Mouse (Mus musculus) heart, adult 2 months (tissue): Measurements from ENCODE around the gene A4gnt.

ENCODE experiments used
- EP300 ChIP-seq: fragments of 200-500 bp; IDR thresholded peaks from 2 replicates; pipeline ENCODE4 v1.6.1; 2011; ENCODE audit warnings: low read depth, low read length, control low read depth; ENCODE audit not compliant: insufficient read depth
- POLR2A ChIP-seq: fragments of 200-500 bp; IDR thresholded peaks from 2 replicates; pipeline ENCODE4 v1.6.1; 2011; ENCODE audit warnings: mild to moderate bottlenecking, low read depth, low read length, control low read depth; ENCODE audit not compliant: insufficient read depth

DNA sequence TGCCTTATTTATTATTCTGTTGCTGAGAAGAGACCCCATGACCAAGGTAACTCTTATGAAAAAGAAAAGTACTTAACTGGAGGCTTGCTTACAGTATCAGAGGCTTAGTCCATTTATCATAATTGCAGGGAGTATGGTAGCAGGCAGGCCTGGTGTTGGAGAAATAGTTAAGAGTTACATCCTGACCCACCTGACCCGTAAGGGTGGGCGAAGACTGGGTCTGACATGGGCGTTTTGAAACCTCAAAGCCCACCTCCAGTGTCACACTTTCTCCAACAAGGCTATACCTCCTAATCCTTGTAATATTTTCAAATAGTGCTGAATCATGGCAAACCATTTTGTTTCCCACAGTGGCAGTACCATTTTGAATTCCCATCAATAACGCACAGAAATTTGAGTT lies 16.3 kb downstream of the A4gnt start:
- TF ChIP-seq POLR2A (no peak), EP300 (no peak)
